Mouse (Mus musculus) monocyte, adult 2 months (primary cell): ENCODE measurements around the gene Ccdc152.
"Not testable (repeated sequence)": the region's sequence is repeated elsewhere in the genome, so short reads cannot be mapped to it uniquely, and the experiment has no call there.

ENCODE experiments used
- DNase-seq, 2 experiments: peaks; one replicate each; pipeline ENCODE4 v3.0.0; 2022; ENCODE audit warnings: low spot score in 2 of 2, low read depth in 1 of 2

Ccdc152 gene

DNA sequence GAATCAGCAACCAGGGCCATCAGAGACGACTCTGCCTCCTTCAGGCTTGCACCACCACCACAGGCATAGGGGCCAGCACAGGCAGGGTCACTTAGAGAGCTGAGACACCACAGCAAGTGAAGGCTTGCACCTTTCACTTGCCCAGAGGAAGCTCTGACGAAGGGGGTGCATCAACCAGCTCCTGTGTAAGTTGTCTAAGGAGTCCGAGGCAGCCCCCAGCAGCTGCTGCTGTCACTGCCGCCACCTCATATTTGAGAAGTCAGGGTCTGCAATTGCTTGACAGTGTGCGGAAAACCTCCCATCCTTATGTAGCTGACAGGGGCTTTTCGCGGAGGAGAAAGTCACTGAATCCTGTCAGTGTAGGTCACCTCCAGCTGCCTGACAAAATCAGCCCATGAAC is 24.1 kb downstream of the Ccdc152 start:
- DNase-seq: no peak

DNA sequence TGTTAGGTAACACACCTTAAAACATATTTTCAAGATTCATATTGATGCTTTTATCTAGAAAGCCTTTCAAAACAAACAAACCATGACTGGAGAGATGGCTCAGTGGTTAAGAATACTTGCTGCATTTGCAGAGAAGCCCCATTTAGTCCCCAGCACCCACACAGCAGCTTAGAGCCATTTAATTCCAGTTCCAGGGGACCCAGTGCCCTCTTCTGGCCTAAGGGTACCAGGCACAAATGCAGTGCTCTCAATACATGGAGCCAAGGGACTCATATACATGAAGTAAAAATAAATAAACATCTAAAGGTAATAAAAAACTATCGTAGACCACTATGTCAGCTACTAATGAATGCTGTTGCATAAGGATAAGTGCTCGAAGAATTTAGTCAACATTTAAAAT is 25.9 kb downstream of the Ccdc152 start:
- no peak for DNase-seq

DNA sequence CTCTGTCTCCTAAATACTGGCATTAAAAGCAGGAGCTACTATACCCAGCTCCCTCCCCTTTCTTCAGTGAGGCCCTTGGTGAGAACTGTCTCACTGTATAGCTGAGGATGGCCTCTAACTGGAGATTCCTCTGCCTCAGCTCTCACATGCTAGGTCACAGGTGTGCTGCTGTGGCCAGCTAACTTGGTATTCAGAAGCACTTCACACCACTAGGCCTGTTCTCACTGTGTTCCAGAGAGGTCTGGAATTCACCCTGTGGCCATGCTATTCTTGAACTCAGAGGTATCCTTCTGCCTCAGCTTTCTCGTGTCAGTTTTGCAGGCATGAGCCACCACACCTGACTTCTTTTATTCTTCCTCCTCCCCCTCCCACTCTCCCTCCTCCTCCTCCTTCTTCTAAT is 30.1 kb downstream of the Ccdc152 start:
- no peak for DNase-seq

DNA sequence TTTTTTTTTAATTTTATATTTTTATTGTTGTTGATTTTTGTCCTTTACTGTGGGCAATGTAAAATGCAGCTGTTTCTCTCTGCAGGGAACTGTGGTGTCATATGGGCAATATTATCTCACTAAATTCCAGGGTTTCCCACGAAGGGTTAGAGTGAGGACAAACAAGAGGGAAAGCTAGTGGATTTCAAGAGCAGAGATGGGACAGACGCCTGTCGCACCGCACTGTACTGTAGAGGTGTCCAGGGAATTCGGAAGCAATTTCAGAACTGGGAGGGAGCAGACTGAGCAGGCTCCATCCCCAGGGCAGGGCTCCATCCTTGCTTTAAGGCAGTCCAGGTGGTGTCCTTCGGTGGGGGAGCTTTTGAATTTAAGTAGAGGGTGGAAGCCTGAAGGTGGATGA is 32.1 kb downstream of the Ccdc152 start:
- DNase-seq: no peak

DNA sequence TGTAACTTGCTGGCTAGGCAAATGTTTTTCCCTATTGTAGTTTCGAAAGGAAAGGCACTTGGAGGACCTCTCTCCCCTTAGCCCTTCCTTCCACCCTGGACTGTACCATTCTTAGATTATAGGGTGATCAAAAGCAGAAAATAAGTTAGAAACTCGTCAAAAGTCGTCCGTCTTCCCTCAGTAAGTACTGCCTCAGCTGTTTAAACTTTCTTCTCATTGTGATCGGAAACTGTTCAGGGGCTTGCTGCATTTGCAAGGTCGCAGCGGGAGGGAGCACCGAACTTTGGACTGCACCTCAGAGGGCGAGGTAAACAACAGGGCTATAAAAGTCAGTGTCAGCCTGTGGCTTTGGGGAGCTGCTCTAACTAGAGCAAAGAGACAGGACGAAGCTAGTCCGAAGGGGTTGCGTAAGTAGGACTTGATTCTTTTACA is 32.7 kb downstream of the Ccdc152 start:
- peak; percentile 51 to 72 for DNase-seq

DNA sequence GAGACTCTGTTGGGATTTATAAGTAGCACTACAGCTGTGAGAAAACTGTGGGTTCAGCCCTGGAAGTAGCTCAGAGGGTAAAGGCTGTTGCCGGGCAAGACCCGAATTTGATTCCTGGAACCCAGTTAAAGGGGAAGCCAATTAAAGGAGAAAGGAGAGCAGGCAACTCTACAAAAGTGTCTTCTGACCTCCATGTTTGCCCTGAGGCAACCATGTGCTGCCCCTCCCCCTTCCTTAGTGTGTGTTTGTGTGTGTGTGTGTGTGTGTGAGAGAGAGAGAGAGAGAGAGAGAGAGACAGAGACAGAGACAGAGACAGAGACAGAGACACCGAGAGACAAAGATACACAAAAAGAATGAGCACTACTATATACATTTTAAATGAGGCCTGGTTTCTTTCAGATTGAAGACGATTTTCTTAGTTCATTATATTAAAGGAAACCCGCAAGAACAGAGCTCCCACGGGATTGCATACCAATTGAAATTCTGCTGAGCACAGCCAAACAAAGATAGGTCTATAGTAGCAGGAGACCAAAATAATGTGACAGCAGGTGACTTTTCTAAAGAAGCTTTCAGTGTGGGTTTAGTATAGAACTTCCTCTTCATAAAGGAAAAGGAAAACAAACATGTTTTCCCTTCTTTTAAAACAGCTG is 33.2 kb downstream of the Ccdc152 start:
- no peak for DNase-seq

DNA sequence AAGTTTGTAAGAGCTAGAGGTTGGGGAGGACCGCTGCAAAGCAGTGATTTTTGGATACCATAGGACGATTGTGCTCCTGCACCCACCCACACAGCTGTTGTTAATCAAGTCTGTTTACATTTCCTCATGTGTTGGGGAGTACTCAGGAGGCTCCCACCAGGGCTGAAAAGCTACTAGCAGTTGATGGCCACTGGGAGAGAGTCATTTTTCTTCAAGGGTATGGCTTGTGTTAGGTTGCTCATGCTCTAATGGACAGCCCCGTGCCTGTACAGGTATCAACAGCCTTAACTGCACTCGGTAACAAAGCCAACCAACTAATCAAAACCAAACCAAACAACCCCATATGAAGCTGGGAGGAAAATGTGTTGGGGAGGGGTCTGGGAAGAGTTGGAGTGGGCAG is 33.8 kb downstream of the Ccdc152 start:
- no peak for DNase-seq

DNA sequence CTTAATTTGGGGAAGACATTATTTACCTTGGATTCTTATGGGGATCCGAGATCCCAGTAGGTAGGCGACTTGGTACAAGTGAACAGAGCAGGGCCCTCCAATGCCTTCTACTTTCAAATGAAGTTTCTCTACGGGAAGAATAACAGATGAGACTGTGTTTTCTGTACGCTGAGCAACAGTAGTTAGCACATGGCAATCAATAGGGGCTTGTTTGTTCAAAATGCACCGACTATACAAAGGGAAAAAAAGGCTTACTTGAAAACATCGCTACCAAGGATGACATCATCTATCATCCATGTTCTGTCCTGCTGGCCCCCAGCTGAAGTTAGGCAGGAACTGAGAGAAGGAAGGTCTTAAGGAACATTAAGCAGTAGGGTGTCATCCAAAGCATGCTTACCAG is 35.1 kb downstream of the Ccdc152 start, which contains the start of gene Selenop:
TSS of gene Selenop (plus strand) at position 301 of the 400 bp plus-strand sequence.
- no peak for DNase-seq

DNA sequence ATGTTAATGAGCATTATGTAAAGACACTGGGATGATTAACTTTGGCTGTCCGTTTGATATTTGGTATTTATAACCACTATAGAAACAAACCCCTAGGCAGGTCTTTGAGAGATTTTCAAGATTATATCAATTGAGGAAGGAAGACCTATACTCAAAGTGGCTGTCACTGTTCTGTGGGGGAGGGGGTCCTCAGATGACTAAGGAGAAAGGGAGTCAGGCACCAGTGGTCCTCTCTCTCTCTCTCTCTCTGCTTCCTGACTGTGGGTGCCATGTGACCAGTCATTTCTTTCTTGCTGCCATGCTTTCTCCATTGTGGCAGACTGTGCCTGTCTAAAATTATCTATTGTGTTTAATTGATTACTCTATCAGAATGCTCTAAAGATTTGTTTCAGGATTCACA is 38.5 kb downstream of the Ccdc152 start:
- DNase-seq: no peak

DNA sequence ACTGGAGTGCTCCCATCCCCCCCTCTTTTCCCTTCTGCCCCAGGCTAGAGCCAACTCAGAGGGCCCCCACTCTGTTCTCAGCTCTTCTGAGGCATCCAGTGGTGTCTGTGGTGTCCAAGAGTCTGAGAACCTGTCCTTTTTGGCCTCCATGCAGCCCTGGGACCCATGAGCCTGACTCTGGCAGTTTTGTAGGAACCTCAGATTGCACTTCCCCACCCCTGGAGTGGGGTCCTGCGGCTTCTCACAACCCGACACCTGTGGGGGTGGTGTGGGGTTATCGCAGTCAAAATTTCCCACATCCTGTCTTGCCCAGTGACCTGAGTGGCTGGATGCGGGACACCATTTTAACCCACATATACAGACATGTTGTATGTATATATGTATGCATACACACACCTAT is 39.0 kb downstream of the Ccdc152 start:
- no peak for DNase-seq

DNA sequence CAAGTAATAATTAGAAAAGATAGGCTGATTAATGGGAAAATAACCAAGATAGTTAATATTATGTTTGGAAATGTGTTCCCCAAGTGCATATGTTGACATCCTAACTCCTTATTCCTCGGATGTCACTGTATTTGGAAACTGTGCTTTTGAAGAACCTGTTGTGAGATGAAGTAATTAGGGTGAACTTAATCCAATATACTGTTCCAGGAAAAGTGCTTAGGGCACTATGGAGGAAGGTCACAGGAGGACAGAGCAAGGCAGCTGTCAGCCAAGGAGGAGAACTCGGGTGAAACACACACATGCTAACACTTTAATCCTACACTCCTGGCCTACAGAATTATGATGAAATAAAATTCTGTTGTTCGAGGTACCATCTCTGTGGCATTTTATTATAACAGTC is 40.4 kb downstream of the Ccdc152 start:
- no peak for DNase-seq

DNA sequence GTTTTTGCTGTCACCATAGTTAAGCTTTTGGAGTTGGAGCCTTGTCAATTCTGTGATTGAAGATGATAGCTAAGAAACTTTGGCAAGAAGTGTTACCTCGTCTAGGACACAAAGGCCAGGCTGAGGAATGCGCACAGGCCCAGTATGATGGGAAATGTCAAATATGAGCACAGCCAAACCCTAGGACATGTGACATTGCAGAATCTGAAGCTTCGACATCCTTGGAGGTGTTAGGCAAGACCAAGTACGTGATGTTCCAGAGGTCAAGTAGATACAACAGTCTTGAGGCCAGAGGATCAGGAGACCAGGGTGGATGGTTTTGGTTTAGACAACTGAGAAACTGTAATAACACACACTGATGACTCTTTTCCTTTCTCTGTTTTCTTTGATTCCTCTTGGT is 43.0 kb downstream of the Ccdc152 start:
- no peak for DNase-seq

DNA sequence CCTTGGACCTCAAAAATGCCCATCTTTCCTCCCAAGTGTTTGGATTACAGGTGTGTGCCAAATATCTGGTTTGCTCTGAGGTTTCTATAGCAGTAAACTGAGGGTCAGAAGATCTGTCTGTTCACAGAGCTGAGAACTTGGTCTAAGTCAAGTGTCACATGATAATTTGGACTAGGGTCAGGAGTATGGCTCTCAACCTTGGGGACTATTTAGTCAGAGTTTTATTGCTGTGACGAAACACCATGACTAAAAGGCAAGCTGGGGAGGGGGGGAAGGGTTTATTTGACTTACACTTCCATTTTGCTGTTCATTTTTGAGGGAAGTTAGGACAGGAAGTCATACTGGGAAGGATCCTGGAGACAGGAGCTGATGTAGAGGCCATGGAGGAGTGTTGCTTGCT is 44.3 kb downstream of the Ccdc152 start:
- DNase-seq: no peak

DNA sequence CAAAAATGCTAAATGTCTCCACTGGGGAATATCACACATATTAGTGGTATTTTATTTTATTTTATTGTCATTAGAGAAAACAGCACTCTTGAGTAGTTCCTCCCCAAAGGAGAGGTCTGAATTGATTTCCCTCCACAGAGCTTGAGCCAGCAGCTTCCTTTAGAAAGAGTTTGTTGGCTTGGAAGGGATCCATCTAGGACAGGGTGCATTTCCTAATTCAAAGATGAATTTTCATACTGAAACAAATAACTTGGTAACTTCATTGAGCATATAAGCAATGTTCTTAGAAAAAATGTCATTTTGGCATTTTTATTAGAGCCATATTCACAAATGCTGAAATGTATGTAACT is 51.6 kb downstream of the Ccdc152 start:
- DNase-seq: no peak

DNA sequence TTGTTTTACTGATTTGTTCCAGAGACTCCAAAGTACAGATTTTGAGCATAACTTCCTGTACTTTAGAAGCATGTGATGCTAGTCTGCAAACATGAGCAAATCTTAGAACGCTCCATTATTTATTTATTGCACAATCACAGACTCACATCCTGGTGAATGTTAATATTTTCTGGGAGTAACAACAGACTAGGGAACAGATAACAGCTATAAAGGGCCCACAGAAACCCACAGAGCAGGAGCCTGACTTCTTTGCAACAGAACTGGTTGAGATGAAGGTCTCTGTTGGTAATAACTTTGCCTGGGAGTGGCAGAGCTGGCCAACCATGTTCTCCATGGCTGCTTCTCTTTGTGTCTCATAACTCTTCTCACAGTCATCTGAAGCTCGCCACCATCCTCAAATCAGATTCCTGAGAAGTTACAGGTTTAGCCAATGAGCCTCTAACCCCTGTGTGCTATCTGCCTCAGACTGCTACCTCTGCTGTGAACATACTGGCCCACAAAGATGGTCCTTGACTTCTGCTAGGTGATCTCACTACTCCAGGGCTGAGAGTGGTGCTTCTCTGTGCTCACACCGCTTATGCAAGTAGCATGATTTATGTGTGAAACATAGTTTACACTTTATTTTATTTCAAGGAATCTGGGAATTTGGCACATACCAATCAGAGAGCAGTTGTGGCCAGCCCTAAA is 52.2 kb downstream of the Ccdc152 start:
- DNase-seq: no peak

DNA sequence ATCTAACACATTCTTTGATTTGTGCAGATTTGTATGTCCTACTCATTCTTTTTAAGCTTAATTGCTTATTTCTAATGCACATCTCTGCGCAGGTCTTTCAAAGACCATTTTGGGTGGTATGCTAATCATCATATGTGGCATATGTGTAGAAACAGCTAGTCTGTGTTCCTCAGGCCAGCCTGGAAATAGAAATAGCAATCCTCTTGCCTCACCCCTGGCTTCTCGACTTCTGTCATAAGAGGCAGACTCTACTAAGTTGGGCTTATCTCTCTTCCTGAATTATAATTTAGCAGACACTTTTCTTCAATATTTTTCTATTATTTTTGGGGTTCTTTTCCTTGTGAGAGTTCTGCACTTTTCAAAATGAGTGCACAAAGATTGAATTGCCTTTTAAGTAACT is 52.7 kb downstream of the Ccdc152 start:
- no peak for DNase-seq

DNA sequence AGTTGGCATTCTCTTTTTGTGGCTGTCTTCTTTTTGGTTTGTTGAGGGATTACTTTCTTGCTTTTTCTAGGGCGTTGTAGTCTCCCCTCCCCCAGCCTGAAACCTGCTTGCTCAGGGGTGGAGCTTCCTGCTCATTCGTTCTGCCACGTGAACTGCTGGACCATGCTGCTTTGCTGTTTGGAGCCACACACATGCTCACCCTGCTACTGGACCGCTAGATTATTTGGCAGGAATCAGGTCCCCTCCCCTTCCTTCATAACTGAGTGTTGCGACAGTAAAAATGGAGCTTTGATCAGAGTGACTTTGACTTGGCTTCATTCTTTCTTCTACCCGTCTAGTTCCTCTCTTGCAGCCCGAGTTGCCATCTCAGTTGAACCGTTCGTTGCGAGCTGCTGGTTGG is 58.3 kb downstream of the Ccdc152 start:
- not testable (repeated sequence) for DNase-seq

DNA sequence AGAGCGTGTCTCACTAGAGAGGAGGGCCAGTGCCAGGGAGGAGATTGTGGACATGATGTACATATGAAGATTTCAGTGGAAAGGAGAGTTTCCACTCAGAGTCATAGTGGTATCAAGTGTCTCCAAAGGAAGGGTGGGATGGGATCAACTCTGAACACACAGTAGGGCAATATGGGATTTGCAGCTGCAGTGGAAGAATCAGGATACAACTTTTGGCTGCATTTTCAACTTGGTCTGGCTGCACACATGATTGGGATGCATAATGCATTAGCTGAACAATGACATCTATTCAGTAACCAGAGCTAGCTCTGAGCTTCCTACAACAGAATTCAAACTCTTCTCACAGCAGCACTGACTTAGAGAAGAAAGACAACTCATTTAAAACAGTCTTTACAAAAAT is 65.4 kb downstream of the Ccdc152 start:
- DNase-seq: no peak

DNA sequence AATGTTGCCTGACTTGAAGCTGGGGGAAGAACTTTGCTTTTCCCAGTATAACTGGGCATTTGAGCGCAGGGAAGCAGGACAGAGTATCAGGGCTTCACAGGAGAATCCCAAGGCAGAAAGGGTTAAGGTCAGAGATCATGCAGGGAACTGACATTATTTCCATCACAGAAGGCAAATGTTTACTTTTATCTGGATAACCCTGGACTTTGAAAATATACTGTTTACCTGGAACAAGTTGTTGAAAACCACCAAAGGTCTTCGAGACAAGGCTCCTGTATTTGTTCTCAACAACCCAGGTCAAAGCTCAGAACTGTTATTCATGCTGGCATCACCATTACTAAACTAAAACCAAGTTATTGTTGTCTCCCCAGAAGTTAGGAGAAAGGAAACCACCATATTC is 67.0 kb downstream of the Ccdc152 start:
- DNase-seq: no peak

DNA sequence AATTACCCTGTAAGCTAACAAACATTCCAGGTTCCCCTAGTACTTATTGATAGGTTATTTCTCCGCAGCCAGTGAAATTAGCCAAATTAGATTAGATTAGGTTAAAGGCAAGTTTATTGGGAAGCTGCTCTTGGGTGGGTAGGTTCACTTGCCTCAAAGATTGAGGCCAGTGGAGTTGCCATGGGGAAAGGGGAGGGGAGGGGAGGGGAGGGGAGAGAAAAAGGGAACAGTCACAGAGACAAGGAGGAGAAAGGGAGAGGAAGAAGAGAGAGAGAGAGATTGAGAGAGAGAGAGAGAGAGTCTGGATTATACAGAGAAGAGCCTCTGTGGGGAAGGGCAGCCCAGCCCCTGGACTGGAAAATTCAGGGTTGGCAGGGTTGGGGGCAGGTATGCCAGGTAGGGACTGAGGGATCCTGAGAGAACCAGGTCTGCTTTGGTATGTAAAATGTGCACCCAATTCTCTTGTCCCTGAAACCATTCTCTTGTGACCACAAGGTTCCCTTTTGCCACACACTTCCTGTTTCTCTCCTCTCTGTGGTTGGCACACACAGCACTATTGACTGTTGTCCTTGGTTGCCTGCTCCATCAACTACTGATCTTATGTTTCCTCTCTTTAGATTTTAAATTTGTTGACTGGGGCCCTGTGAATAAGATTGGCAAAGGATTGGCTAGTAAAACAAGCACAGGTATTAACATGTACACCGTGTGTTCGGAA is 69.3 kb downstream of the Ccdc152 start:
- DNase-seq: peak; percentile 21 to 37

DNA sequence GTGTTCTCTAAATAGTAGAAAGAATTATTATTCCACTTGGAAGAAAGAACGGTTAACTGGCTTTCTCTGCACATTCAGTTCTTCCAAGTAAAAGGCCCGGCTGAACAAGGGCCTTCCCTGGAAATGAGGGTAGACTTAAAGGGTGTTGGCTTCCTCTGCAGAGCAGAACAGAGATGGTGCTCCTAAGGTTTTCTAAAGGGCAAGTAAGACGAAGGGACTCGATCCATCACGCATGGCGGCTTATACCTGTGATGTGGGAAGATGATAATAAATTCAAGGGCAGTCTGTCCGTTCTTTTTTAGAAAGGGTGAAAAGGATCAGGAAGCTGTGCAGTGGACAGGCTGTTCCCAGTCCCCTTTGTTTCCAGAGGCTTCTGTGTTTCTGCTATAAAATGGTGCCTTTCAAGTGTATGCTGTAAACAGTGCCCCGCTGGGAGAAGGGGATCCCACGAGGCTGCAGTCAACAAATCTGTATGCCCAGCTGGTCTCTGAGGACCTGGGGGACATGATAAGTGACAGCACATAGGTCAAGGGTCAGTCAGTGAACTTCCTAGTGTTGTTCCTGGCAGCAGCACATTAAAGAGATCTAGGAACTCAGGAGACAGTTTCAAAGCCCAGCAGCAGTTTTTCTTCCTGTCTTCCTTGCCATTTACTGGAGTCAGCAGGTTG is 71.0 kb downstream of the Ccdc152 start:
- DNase-seq: no peak

DNA sequence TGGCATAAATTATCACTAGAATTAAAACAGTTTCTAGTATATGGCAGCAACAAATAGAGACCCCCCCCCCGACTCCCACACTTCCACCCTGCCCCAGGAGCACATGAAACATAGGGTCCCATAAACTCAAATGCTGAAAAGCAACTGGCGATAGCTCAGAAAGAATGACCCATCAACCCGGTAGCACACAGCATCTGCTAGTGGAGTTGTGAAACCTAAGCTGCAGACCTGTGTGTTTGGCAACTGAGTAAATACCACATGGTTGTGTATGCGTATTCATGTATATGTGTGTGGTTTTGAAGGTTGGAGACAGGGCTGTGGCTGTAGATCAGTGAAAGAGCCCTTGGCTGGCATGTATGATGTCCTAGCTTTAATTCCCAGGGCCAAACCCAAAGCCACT is 72.3 kb downstream of the Ccdc152 start:
- DNase-seq: no peak
